Mouse (Mus musculus): ENCODE results near the gene A830031A19Rik.

A830031A19Rik gene

GRCm38 (mm10) chr11:24008976-24009375 lies 65.9 kb downstream of the A830031A19Rik start:
- DNase-seq (ENCODE audit: low read depth), result no peak

DNA sequence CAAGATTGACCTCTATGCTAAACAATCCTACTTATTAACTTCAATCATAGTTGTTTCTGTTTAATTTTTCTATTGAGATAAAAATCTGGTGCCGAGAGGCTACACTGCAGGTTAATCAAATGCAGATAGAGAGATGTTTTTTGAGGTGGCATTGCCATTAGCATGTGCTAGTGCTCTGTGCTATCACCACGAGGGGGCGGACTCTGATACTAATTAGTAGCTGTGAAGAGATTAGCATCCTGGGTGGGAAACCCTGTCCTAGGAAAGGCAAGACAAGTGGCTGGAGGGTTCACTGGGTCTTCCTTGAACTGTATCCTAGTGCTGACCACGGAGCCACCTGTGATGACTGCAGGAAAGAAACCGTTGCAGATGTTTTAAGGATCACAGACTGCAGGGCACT lies 66.6 kb downstream of the A830031A19Rik start:
- DNase-seq (ENCODE audit: low read depth), result no peak

DNA sequence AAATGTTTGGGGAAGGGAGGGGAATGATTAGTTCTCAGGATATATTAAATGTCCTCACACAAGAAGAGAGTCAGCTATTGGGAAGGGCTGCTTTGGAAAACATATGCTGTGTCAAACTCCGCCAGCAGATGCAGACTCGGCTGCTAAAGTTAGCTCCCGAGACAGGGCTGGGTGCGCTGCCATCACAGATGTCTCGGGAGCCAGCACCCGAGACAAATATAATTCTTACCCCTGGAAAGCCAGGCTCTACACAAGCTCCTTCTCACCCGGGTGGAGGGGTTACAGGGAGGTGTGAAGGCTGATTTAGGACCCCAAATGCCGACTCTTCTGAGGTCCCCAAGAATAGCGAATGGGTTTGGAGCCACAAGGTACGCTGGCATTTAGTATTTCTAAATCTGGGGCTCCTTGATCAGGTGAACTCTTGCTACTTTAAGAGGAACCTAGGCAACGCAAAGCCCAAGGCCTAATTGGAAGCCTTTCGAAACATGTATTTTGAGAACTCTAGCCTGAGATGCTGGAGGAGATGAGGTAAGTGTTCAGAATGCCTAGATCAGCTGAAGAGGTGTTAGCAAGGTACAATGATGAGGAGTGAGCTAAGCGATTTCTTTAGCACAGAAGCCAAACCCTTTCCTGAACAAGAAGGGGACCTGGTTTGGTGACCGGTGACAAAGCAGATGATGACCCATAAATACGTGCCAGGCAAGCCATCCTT lies 69.3 kb downstream of the A830031A19Rik start:
- DNase-seq (ENCODE audit: low read depth), result no peak

GRCm38 (mm10) chr11:24000675-24001074 lies 74.2 kb downstream of the A830031A19Rik start:
- no peak for DNase-seq (ENCODE audit: low read depth)

All from naive thymus-derived CD4-positive, alpha-beta T cell, adult 2 months (primary cell).